Mouse (Mus musculus): ENCODE data around the gene Polr3c. TPM values are rescaled to one million over a fixed set of nuclear protein-coding genes. Genes with fewer than 3 reads are reported as not detected.

Polr3c gene
- polyA plus RNA-seq, 1 experiment, result 40.4 TPM

GRCm38 (mm10) chr3:96678456-96678855 lies 49.0 kb downstream of the Polr3c start:
- Histone ChIP-seq H3K4me1 (ENCODE audit: control insufficient read depth, insufficient read depth, low read length) (peaks cover 5% of the 10 kb centered on the region; the same call in 1 of the 2 replicates), H3K4me3 (ENCODE audit: control insufficient read depth, low read depth, low read length) (no peak overlapping the region), H3K27ac (ENCODE audit: control insufficient read depth, insufficient read depth, low read depth, low read length) (no peak overlapping the region), H3K27me3 (ENCODE audit: control insufficient read depth, insufficient read depth, low read length) (no peaks in the 10 kb centered on the region), H3K36me3 (ENCODE audit: control insufficient read depth, insufficient read depth, low read length) (no peaks in the 10 kb centered on the region)
- no peak for TF ChIP-seq CTCF (IDR thresholded peaks at IDR 0.05; ENCODE audit: control insufficient read depth, insufficient read depth, insufficient replicate concordance, low read depth, low read length)
- no peak for TF ChIP-seq POLR2A (IDR thresholded peaks at IDR 0.05; ENCODE audit: control insufficient read depth, low read depth, low read length)

GRCm38 (mm10) chr3:96675690-96676089 lies 51.7 kb downstream of the Polr3c start:
- H3K4me3 ChIP-seq (ENCODE audit: control insufficient read depth, low read depth, low read length), result no peak overlapping the region
- no peak for TF ChIP-seq CTCF (IDR thresholded peaks at IDR 0.05; ENCODE audit: control insufficient read depth, insufficient read depth, insufficient replicate concordance, low read depth, low read length)
- H3K27me3 ChIP-seq (ENCODE audit: control insufficient read depth, insufficient read depth, low read length), result no peaks in the 10 kb centered on the region
- peaks cover 6% of the 10 kb centered on the region for H3K4me1 ChIP-seq (ENCODE audit: control insufficient read depth, insufficient read depth, low read length)
- H3K36me3 ChIP-seq (ENCODE audit: control insufficient read depth, insufficient read depth, low read length), result no peaks in the 10 kb centered on the region
- no peak overlapping the region for H3K27ac ChIP-seq (ENCODE audit: control insufficient read depth, insufficient read depth, low read depth, low read length)

GRCm38 (mm10) chr3:96675171-96675570 lies 52.3 kb downstream of the Polr3c start:
- H3K4me1 ChIP-seq (ENCODE audit: control insufficient read depth, insufficient read depth, low read length), result peaks cover 10% of the 10 kb centered on the region
- H3K27me3 ChIP-seq (ENCODE audit: control insufficient read depth, insufficient read depth, low read length), result no peaks in the 10 kb centered on the region
- H3K27ac ChIP-seq (ENCODE audit: control insufficient read depth, insufficient read depth, low read depth, low read length), result no peak overlapping the region
- TF ChIP-seq CTCF (IDR thresholded peaks at IDR 0.05; ENCODE audit: control insufficient read depth, insufficient read depth, insufficient replicate concordance, low read depth, low read length) (no peak), POLR2A (IDR thresholded peaks at IDR 0.05; ENCODE audit: control insufficient read depth, low read depth, low read length) (no peak)
- H3K4me3 ChIP-seq (ENCODE audit: control insufficient read depth, low read depth, low read length), result no peak overlapping the region
- H3K36me3 ChIP-seq (ENCODE audit: control insufficient read depth, insufficient read depth, low read length), result no peaks in the 10 kb centered on the region

- TF ChIP-seq POLR2A (IDR thresholded peaks at IDR 0.05; ENCODE audit: control insufficient read depth, low read depth, low read length), result no peak
- TF ChIP-seq CTCF (IDR thresholded peaks at IDR 0.05; ENCODE audit: control insufficient read depth, insufficient read depth, insufficient replicate concordance, low read depth, low read length), result no peak
- no peaks in the 10 kb centered on the region for H3K36me3 ChIP-seq (ENCODE audit: control insufficient read depth, insufficient read depth, low read length)
- H3K27ac ChIP-seq (ENCODE audit: control insufficient read depth, insufficient read depth, low read depth, low read length), result no peak overlapping the region
- no peak overlapping the region for H3K4me3 ChIP-seq (ENCODE audit: control insufficient read depth, low read depth, low read length)
- H3K4me1 ChIP-seq (ENCODE audit: control insufficient read depth, insufficient read depth, low read length), result peaks cover 10% of the 10 kb centered on the region
- no peaks in the 10 kb centered on the region for H3K27me3 ChIP-seq (ENCODE audit: control insufficient read depth, insufficient read depth, low read length)
Measured at GRCm38 (mm10) chr3:96674442-96674841, 53.0 kb downstream of the Polr3c start.

GRCm38 (mm10) chr3:96673514-96673913 lies 53.9 kb downstream of the Polr3c start:
- Histone ChIP-seq H3K36me3 (ENCODE audit: control insufficient read depth, insufficient read depth, low read length) (no peaks in the 10 kb centered on the region), H3K4me3 (ENCODE audit: control insufficient read depth, low read depth, low read length) (no peak overlapping the region), H3K4me1 (ENCODE audit: control insufficient read depth, insufficient read depth, low read length) (peaks cover 9% of the 10 kb centered on the region), H3K27me3 (ENCODE audit: control insufficient read depth, insufficient read depth, low read length) (no peaks in the 10 kb centered on the region), H3K27ac (ENCODE audit: control insufficient read depth, insufficient read depth, low read depth, low read length) (no peak overlapping the region)
- TF ChIP-seq CTCF (IDR thresholded peaks at IDR 0.05; ENCODE audit: control insufficient read depth, insufficient read depth, insufficient replicate concordance, low read depth, low read length) (no peak), POLR2A (IDR thresholded peaks at IDR 0.05; ENCODE audit: control insufficient read depth, low read depth, low read length) (no peak)

GRCm38 (mm10) chr3:96671519-96671918 lies 55.9 kb downstream of the Polr3c start:
- Histone ChIP-seq H3K27ac (ENCODE audit: control insufficient read depth, insufficient read depth, low read depth, low read length) (no peak overlapping the region), H3K36me3 (ENCODE audit: control insufficient read depth, insufficient read depth, low read length) (no peaks in the 10 kb centered on the region), H3K4me3 (ENCODE audit: control insufficient read depth, low read depth, low read length) (no peak overlapping the region), H3K27me3 (ENCODE audit: control insufficient read depth, insufficient read depth, low read length) (no peaks in the 10 kb centered on the region), H3K4me1 (ENCODE audit: control insufficient read depth, insufficient read depth, low read length) (peaks cover 9% of the 10 kb centered on the region)
- TF ChIP-seq CTCF (IDR thresholded peaks at IDR 0.05; ENCODE audit: control insufficient read depth, insufficient read depth, insufficient replicate concordance, low read depth, low read length) (no peak), POLR2A (IDR thresholded peaks at IDR 0.05; ENCODE audit: control insufficient read depth, low read depth, low read length) (no peak)

- TF ChIP-seq CTCF (IDR thresholded peaks at IDR 0.05; ENCODE audit: control insufficient read depth, insufficient read depth, insufficient replicate concordance, low read depth, low read length) (no peak), POLR2A (IDR thresholded peaks at IDR 0.05; ENCODE audit: control insufficient read depth, low read depth, low read length) (no peak)
- Histone ChIP-seq H3K4me1 (ENCODE audit: control insufficient read depth, insufficient read depth, low read length) (peaks cover 9% of the 10 kb centered on the region), H3K27me3 (ENCODE audit: control insufficient read depth, insufficient read depth, low read length) (no peaks in the 10 kb centered on the region), H3K27ac (ENCODE audit: control insufficient read depth, insufficient read depth, low read depth, low read length) (no peak within 1 kb of the TSS), H3K36me3 (ENCODE audit: control insufficient read depth, insufficient read depth, low read length) (no peaks in the 10 kb centered on the region), H3K4me3 (ENCODE audit: control insufficient read depth, low read depth, low read length) (peak within 1 kb of the TSS; percentile 61)
Measured at GRCm38 (mm10) chr3:96669727-96670468, 57.5 kb downstream of the Polr3c start, which contains the start of gene Ankrd35. Ankrd35 (plus strand) TSS chr3:96670131.

Data from testis, adult 2 months (tissue).